Mouse (Mus musculus) embryonic facial prominence, embryonic 15.5 days (tissue): ENCODE results near the gene Camkk1. TPM values are rescaled to one million over a fixed set of nuclear protein-coding genes. Genes with fewer than 3 reads are reported as not detected.

Experiments used
- ATAC-seq: fragments of 200-750 bp; cut with Nextera tagmentation; 2 replicates; pipeline ENCODE4 v1.8.0; 2017; ENCODE audit warnings: low read depth, moderate TSS enrichment; ENCODE audit not compliant: insufficient number of reproducible peaks, low FRiP score, low TSS enrichment
- H3K27ac ChIP-seq: fragments of 300-500 bp; sonication (generic); replicated peaks from 2 replicates; pipeline ENCODE4 v1.5.1; 2015; ENCODE audit warnings: mild to moderate bottlenecking, inconsistent platforms
- H3K27me3 ChIP-seq: fragments of 300-500 bp; sonication (generic); 2 replicates; pipeline ENCODE4 v1.6.1; 2015; ENCODE audit warnings: inconsistent platforms
- H3K36me3 ChIP-seq: fragments of 300-500 bp; sonication (generic); 2 replicates; pipeline ENCODE4 v1.6.1; 2015; ENCODE audit warnings: mild to moderate bottlenecking, inconsistent platforms
- H3K4me1 ChIP-seq: fragments of 300-500 bp; sonication (generic); 2 replicates; pipeline ENCODE4 v1.6.1; 2015; ENCODE audit warnings: inconsistent platforms
- H3K4me2 ChIP-seq: fragments of 300-500 bp; sonication (generic); replicated peaks from 2 replicates; pipeline ENCODE4 v1.6.1; 2015; ENCODE audit warnings: mild to moderate bottlenecking, inconsistent platforms
- H3K4me3 ChIP-seq: fragments of 300-500 bp; sonication (generic); replicated peaks from 2 replicates; pipeline ENCODE4 v1.5.1; 2015; ENCODE audit warnings: mild to moderate bottlenecking, inconsistent platforms
- H3K9ac ChIP-seq: fragments of 300-500 bp; sonication (generic); 2 replicates; pipeline ENCODE4 v1.6.1; 2015; ENCODE audit warnings: inconsistent platforms
- H3K9me3 ChIP-seq: fragments of 300-500 bp; sonication (generic); replicated peaks from 2 replicates; pipeline ENCODE4 v1.6.1; 2016; ENCODE audit warnings: inconsistent platforms
- WGBS: fragments of 180-500 bp; shearing (Covaris S2); methylation state at CpG from one replicate; pipeline ENCODE4 v1.1.7; 2015; 5-methylcytosine and 5-hydroxymethylcytosine counted together
- polyA plus RNA-seq: library from polyadenylated mRNA; unstranded; fragments of >200 nt; fragmentation: Nextera tagmentation; extraction: Ambion mirVana; gene quantifications from 2 replicates; pipeline ENCODE4 v1.2.1, GENCODE M21; 2015

The Camkk1 gene
- polyA plus RNA-seq, 1 experiment from 2014 or later: 11.4 TPM

GRCm38 (mm10) chr11:73087700-73088480 lies 69.1 kb downstream of the Camkk1 start:
- Histone ChIP-seq H3K4me2 (no peak overlapping the region), H3K27me3 (no peaks in the 10 kb centered on the region), H3K36me3 (0 out of 2 replicates have a peak, but pooled peaks cover 6% of the 10 kb centered on the region), H3K9ac (no peak overlapping the region), H3K9me3 (no peaks in the 10 kb centered on the region), H3K4me1 (peaks cover 15% of the 10 kb centered on the region), H3K4me3 (no peak overlapping the region), H3K27ac (no peak overlapping the region)
- 52% methylated on average over 6 of the region's 6 CpGs for WGBS
- no peak for ATAC-seq

GRCm38 (mm10) chr11:73090283-73090682 lies 71.5 kb downstream of the Camkk1 start, which contains the start of gene Itgae:
TSS of gene Itgae (plus strand) at chr11:73090583.
- Histone ChIP-seq H3K9me3 (no peaks in the 10 kb centered on the region), H3K4me3 (no peak within 1 kb of the TSS), H3K36me3 (no peaks in the 10 kb centered on the region), H3K4me1 (peaks cover 6% of the 10 kb centered on the region), H3K27ac (no peak within 1 kb of the TSS), H3K27me3 (no peaks in the 10 kb centered on the region), H3K9ac (no peak within 1 kb of the TSS), H3K4me2 (no peak within 1 kb of the TSS)
- WGBS: 83% methylated on average over 4 of the region's 4 CpGs
- ATAC-seq: no peak

- no peak overlapping the region for H3K27ac ChIP-seq
- ATAC-seq: no peak
- H3K4me1 ChIP-seq: peaks cover 4% of the 10 kb centered on the region; the same call in 1 of the 2 replicates
- H3K9ac ChIP-seq: no peak overlapping the region
- H3K36me3 ChIP-seq: no peaks in the 10 kb centered on the region
- no peaks in the 10 kb centered on the region for H3K27me3 ChIP-seq
- WGBS: 84% methylated on average over 2 of the region's 2 CpGs
- H3K4me3 ChIP-seq: no peak overlapping the region
- H3K9me3 ChIP-seq: no peaks in the 10 kb centered on the region
- H3K4me2 ChIP-seq: no peak overlapping the region
These were observed 72.0 kb downstream of the Camkk1 start for GRCm38 (mm10) chr11:73090826-73091225.

Other genes with a start within 250 kb of the Camkk1 start
- 9.4 and 9.6 TPM in 2 replicates for gene Cyb5d2, start 222.9 kb upstream of the Camkk1 start, polyA plus RNA-seq
- gene Zzef1, start 222.8 kb upstream of the Camkk1 start, polyA plus RNA-seq: 9.7 and 11.7 TPM in 2 replicates
- 4.0 and 5.0 TPM in 2 replicates for gene Atp2a3, start 57.8 kb upstream of the Camkk1 start, polyA plus RNA-seq
- gene P2rx1, start 19.9 kb upstream of the Camkk1 start, polyA plus RNA-seq: 2.6 and 2.8 TPM in 2 replicates
- gene Ncbp3, start 28.8 kb downstream of the Camkk1 start, polyA plus RNA-seq: 10.9 and 11.6 TPM in 2 replicates
- gene Itgae, start 71.6 kb downstream of the Camkk1 start, polyA plus RNA-seq: 0.28 and 0.40 TPM in 2 replicates
- 10.9 and 11.5 TPM in 2 replicates for gene Haspin, start 119.3 kb downstream of the Camkk1 start, polyA plus RNA-seq
- gene P2rx5, start 141.4 kb downstream of the Camkk1 start, polyA plus RNA-seq: 0.98 and 1.0 TPM in 2 replicates
- gene Emc6, start 158.0 kb downstream of the Camkk1 start, polyA plus RNA-seq: 91.9 and 100 TPM in 2 replicates
- 210 and 221 TPM in 2 replicates for gene Tax1bp3, start 158.1 kb downstream of the Camkk1 start, polyA plus RNA-seq
- gene Ctns, start 180.0 kb downstream of the Camkk1 start, polyA plus RNA-seq: 23.0 and 25.5 TPM in 2 replicates
- gene Shpk, start 180.5 kb downstream of the Camkk1 start, polyA plus RNA-seq: 2.7 and 2.9 TPM in 2 replicates
- 0.24 and 0.34 TPM in 2 replicates for gene Trpv1, start 215.3 kb downstream of the Camkk1 start, polyA plus RNA-seq
- gene Trpv3, start 248.4 kb downstream of the Camkk1 start, polyA plus RNA-seq: 0.84 and 0.87 TPM in 2 replicates